Mouse (Mus musculus): ENCODE measurements around the gene Ubr4.

DNA sequence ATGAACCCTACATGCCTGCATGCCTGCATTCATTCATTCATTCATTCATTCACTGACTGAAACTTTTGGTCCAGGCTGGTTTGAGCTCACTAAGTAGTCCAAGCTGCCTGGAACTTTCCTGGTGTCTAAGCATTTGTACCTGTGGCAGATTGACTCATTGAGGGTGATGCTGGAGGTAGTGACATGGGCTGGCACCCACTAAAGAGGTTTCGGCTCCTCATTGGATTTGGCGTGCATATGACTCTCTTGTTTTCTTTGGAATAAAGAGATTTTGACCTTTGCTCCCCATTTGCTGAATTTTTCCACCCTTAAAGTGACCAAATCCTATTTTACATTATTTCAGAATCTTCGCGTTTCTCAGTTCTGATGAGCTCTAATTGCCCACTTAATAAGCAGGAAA is 37.1 kb downstream of the Ubr4 start:
- no peak for TF ChIP-seq FOSL1 (IDR thresholded peaks at IDR 0.05; ENCODE audit: insufficient read depth, low read length, poor library complexity, severe bottlenecking)
- TF ChIP-seq CTCF (IDR thresholded peaks at IDR 0.05; ENCODE audit: control insufficient read depth, insufficient read depth, insufficient read length), result no peak
- TF ChIP-seq MAX (IDR thresholded peaks at IDR 0.05), result no peak

Measured in C2C12 (cell line).